In genomic region chr9:89906645-89907044, GRCm38 (mm10) we compare ENCODE assay signal across 19 mouse cellular contexts. TPM values are rescaled to one million over a fixed set of nuclear protein-coding genes. Genes with fewer than 3 reads are reported as not detected.
"Had no signal": no experiment of that assay in that cellular context is flagged by ENCODE, and none has a peak within 500 bp of the region (broad histone marks: within the 10 kb centered on the region; RNA-seq: fewer than 3 reads in every experiment).

No protein-coding gene starts in this region.

- H3K4me3 ChIP-seq: kidney, embryonic 15.5 days; liver, embryonic 13.5 days; lung, embryonic 15.5 days; megakaryocyte, embryonic 14.5 days; midbrain, embryonic 15.5 days; neural tube, embryonic 13.5 days had no signal

- H3K9me3 ChIP-seq: kidney, embryonic 15.5 days; liver, embryonic 13.5 days; lung, embryonic 15.5 days; midbrain, embryonic 15.5 days; neural tube, embryonic 13.5 days had no signal

- ATAC-seq: liver, postnatal 0 days; midbrain, embryonic 15.5 days had no signal

- H3K4me2 ChIP-seq: kidney, embryonic 15.5 days; liver, embryonic 13.5 days; lung, embryonic 15.5 days; midbrain, embryonic 11.5 days; midbrain, embryonic 15.5 days; neural tube, embryonic 13.5 days had no signal

- DNase-seq: kidney, adult 11 months; kidney, postnatal 14 days; layer of hippocampus, adult 9-11 months; layer of hippocampus, postnatal 36 days; left cerebral cortex, postnatal 4 days; liver; liver, embryonic 13.5 days; liver, postnatal 0 days; lung, postnatal 14 days; right cerebral cortex, adult 18-20 months; right cerebral cortex, postnatal 25 days; thymus, postnatal 4 days had no signal

- H3K36me3 ChIP-seq: kidney, embryonic 15.5 days; liver, embryonic 13.5 days; lung, embryonic 15.5 days; midbrain, embryonic 15.5 days; neural tube, embryonic 13.5 days had no signal

- H3K9ac ChIP-seq: kidney, embryonic 15.5 days; liver, embryonic 13.5 days; liver, postnatal 0 days; lung, embryonic 15.5 days; midbrain, embryonic 15.5 days; neural tube, embryonic 13.5 days had no signal

- H3K27ac ChIP-seq: kidney, embryonic 15.5 days; liver, embryonic 13.5 days; lung, embryonic 15.5 days; macrophage; midbrain, embryonic 15.5 days; neural tube, embryonic 13.5 days had no signal

RNA-seq across cellular contexts. Expression of gene Rasgrf1, which starts 3.1 kb away (rescaled TPM):
- polyA plus RNA-seq: liver, embryonic 13.5 days; macrophage had no signal
